Mouse (Mus musculus): ENCODE measurements around the gene Cyp4f13.

The Cyp4f13 gene

DNA sequence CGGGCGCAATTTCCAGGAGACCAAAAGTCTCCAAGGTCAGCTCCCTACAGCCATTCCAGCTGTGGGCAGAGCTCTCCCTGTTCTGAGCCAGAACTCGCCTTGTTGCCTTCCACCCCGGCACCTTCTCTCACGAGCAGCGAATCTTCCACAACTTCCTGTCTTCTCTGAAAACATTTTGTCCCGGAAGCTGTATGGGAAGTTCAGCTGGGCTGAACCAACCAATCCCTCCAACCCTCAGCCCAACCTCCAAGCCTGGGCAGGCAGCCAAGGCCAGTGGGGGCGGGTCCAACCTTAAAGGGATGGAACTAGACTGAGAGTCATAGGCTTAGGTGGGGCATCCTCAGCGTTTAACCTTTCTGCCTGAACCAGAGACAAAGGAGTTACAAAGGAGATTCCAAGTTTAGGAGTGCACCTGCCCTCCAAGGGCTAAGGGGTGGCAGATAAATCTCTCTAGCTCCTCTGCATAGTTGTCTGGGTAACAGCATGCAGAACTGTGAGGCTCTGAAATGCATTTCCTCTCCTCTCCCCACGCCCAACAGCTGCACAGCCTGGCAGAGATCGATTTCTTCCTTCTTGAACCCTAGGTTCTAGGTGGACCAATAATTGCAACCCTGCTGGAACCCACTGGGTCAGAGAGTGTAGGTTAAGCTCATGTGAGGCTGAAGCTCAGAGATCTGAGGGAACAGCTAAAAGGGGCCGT lies at the start of gene Cyp4f13:
Cyp4f13 (minus strand) TSS at position 188 of the 700 bp plus-strand sequence.
- peak; percentile 96 for DNase-seq (ENCODE audit: low read depth, low spot score)

DNA sequence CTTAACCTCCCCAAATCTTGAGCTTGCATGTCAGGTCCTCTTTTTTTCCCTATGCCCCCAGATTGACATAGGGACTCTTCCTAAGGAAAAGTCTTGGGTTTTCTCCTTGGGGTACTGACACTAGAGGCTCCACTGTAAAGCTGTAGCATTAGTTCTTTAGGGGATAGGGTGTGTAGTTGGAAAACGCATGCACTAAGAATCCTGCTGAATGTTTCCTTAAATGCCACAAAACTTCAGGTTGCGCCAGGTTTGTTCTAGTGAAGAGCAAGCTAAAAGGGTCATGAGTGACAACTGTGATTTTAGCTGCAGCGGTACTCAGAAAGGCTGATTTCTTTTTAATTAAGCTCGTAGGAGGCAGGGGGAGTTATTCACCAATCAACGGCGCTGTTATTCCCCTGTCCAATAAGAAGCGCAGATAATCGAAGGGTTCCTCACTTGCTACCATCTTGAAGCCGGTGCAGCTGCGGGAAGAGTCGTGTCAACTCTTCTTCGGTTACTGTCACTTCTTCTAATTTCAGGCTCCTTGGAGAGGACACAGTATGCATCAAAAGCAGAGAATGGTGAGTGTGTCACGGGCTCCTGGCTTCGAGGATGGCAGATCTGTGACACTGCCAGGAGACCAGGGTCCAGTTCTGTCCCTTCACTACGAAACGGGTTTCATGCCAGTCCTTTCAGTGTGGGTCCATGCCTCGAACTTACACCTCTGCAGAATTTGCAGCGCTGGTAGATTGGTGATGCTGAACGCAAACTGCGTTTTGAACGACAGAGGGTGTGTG lies 45.7 kb upstream of the Cyp4f13 start, which contains the start of gene Zfp952:
Zfp952 (plus strand) TSS at position 431 of the 776 bp plus-strand sequence.
- peak; percentile 93 for DNase-seq (ENCODE audit: low read depth, low spot score)

- DNase-seq (ENCODE audit: low read depth, low spot score): peak; percentile 71
Observed at GRCm38 (mm10) chr17:32991965-32992698, 44.9 kb upstream of the Cyp4f13 start.

GRCm38 (mm10) chr17:32986301-32986700 lies 39.1 kb upstream of the Cyp4f13 start:
- DNase-seq (ENCODE audit: low read depth, low spot score): no peak

DNA sequence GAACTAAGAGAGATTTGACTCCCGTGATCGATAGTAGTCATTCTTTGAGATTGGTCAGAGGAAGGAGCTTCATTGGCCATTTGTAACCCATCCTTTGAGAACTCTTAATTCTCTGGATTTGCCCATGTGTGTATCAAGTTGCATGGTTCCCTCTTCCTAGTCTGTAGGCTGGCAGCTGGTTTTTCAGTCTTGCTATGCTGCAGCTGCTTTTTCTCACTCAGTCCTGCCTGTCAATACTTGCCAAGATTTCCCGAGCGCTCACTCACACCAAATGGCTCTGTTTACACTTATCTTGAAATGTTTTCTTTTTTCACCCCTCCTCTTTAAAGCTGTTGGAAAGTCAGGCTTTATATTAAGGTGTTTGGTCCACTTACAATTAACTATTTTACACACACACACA lies 34.2 kb upstream of the Cyp4f13 start:
- no peak for DNase-seq (ENCODE audit: low read depth, low spot score)

- peak; percentile 94 for DNase-seq (ENCODE audit: low read depth, low spot score)
Observed at GRCm38 (mm10) chr17:32965623-32966290, 18.6 kb upstream of the Cyp4f13 start, which contains the start of gene Zfp472. Zfp472 (plus strand) TSS chr17:32965814.

DNA sequence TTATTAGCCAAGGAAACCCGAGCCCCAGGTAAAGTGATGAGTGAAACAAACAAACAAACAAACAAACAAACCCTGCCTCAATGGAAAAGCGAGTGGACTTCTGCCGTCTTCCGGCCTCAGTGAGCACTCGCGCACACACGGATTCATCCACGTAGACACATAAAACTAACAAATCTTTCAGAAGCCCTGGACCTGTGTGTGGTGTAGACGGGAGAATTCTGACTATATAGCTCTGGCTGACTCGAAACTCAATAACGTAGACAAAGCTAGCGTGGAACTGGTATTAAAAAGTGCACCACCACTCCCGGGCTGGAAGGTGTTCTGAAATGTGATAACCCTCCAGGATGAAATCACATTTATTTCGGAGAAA lies 18.0 kb upstream of the Cyp4f13 start:
- no peak for DNase-seq (ENCODE audit: low read depth, low spot score)

GRCm38 (mm10) chr17:32951441-32951840 lies 4.2 kb upstream of the Cyp4f13 start:
- DNase-seq (ENCODE audit: low read depth, low spot score): peak; percentile 91

- no peak for DNase-seq (ENCODE audit: low read depth, low spot score)
Observed at GRCm38 (mm10) chr17:32951006-32951405, 3.8 kb upstream of the Cyp4f13 start.

GRCm38 (mm10) chr17:32950136-32950535 lies 2.9 kb upstream of the Cyp4f13 start:
- DNase-seq (ENCODE audit: low read depth, low spot score): no peak

- no peak for DNase-seq (ENCODE audit: low read depth, low spot score)
Observed at GRCm38 (mm10) chr17:32946716-32947115, 486 bp downstream of the Cyp4f13 start.

DNA sequence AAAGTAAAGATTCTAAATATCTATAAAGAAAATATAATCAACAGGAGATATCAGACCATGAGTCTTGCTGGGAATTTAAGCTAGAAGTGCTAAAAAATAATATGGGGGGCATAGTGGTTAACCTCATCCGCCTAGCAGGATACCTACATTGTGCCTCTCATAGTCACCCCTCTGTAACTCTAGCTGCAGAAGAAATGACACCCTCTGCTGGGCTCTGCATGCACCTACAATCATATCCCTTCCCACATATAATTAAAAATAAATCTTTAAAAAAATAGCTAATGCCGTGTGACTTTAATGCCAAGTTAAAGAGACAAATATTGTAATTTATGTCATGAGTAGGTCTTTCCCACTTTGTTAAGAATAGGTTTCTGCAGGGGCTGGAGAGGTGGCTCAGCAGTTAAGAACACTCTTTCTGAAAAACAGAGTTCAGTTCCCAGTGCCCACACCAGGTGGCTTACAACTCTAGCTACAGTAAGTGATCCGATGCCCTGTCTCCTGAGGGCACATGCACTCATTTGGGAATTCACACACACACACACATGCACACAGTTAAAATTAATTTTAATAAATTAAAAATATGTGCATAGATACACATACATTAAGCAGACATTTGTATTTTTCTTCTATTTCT lies 2.7 kb downstream of the Cyp4f13 start:
- peak; percentile 53 for DNase-seq (ENCODE audit: low read depth, low spot score)

DNA sequence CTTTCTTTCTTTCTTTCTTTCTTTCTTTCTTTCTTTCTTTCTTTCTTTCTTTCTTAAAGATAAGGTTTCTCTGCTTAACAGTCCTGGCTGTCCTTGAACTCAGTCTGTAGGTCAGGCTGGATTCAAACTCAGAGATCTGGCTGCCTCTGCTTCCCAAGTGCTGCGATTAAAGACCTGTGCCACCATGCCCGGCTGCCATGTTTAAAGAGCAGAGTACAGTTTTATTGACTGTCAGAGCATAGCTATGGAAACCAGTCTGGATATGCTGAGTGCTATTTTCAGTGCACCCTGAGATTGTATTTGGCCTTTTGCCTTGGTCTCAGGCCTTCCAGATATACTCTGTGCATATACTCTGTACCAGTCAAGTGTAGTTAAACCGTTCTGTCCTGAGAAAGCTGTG lies 3.5 kb downstream of the Cyp4f13 start:
- DNase-seq (ENCODE audit: low read depth, low spot score): no peak

DNA sequence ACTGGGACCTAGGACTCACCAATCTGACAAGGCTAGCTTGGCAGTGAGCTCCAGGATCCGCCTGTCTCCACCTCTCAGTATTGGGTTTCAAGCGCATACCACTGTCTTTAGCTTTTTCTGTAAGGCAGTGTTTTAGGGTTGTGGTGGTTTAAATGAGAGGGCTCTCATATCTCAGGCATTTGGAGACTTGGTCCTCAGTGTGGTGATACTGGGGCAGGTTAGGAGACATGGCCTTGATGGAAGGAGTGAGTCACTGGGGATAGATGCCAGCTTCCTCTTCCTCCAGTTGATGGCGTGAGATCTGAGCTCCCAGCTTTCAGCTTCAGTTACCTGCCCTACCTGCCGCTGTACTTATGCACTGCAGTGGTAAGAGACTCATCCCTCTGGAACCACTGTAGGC lies 7.4 kb downstream of the Cyp4f13 start:
- no peak for DNase-seq (ENCODE audit: low read depth, low spot score)

DNA sequence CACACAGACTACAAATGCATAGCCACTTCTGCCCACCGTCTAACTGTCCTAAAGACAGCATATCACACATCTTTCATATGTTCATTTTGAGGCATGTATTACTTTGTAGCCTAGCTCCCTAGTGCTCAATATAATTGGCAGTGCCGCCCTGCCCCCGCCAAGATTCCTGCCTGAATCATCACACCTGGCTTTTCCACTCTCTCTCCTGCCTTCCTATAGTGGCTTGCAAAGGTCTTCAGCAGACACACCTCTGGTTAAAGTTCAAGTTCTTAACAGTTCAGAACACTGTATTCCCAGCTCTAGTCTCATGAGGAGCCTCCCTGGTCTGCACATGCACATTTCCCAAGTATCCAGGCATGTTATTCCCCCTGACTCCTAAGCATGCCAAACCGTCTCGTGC lies 19.4 kb downstream of the Cyp4f13 start:
- no peak for DNase-seq (ENCODE audit: low read depth, low spot score)

GRCm38 (mm10) chr17:32924658-32925312 lies 22.4 kb downstream of the Cyp4f13 start:
- peak; percentile 89 for DNase-seq (ENCODE audit: low read depth, low spot score)

DNA sequence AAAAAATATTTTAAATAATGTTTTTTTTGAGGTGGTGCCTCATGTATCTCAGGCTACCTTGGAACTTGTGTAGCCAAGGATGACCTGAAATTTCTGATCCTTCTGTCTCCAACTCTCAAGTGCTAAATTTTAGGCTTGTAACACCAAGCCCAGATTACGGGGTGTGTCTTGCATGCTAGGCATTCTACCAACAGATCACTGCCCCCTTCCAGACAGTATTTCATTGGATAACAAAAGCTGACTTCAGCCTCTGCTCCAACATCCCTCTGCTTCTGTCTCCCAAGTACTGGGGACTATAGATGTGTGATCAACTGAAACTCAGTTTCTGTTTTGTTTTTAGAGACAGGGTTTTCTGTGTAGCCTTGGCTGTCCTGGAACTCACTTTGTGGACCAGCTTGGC lies 23.5 kb downstream of the Cyp4f13 start:
- DNase-seq (ENCODE audit: low read depth, low spot score): no peak

- DNase-seq (ENCODE audit: low read depth, low spot score): no peak
Observed at GRCm38 (mm10) chr17:32919123-32919522, 28.1 kb downstream of the Cyp4f13 start.

DNA sequence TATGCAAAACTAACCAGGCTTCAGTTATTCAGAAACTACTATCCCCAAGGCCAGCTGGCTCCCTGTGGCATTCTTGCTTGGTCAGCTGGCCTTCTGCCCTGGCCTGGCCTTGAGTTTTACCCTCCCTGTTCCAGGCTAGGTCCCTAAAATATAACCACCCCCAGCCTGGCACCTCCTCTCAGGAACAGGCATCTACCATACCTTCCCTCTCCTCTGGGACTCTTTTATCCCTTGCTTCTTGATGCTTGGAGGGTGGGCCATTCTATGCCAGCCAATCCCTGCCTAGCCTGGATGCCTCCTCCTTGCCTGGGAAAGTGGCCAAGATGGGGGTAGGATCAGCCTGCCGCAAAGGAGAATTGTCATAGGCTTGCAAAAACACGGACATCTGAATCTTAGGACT lies 30.1 kb downstream of the Cyp4f13 start, which contains the start of gene Cyp4f14:
Cyp4f14 (minus strand) TSS at position 212 of the 400 bp plus-strand sequence.
- no peak for DNase-seq (ENCODE audit: low read depth, low spot score)

DNA sequence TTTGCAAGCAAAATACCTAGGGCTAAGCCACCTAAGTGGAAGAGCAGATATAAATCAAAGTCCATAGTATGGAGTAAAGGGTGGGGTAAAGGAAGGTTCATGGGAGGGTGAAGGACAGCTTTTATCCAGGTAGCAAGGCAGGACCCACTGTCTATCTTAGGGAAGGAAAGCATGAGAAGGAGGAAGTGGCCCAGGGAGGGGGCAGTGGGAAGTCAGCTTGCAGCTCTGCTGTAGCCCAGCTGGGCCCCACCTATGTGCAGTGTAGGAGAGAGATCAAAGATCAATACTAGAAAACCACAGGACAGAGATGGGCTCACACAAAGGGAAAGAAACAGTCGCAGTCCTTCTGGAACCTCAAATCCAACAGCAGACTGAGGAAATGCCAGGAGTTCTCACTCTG lies 31.1 kb downstream of the Cyp4f13 start:
- no peak for DNase-seq (ENCODE audit: low read depth, low spot score)

DNA sequence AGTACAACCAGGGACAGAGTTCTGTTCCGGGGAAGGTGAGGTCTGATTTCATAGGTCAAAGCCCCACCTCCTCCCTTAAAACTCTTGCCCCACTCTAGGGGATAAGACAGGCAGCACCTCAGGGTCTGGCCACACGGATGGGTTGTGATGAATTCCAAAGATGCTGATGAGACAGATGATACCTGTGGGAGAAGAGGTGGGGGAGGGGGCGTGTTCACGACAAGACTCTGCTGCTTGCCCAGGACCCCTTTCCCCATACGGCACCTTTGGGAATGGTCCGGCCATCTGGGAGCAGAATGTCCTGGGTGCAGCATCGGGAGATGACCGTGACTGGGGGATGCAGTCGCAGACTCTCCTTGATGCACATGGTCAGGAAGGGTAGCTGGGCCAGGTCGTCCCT lies 41.0 kb downstream of the Cyp4f13 start:
- no peak for DNase-seq (ENCODE audit: low read depth, low spot score)

Measured in CD4-positive, CD25-positive, alpha-beta regulatory T cell, adult 2 months (primary cell).